Mouse (Mus musculus): Measurements from ENCODE around the gene Schip1. TPM values are rescaled to one million over a fixed set of nuclear protein-coding genes. Genes with fewer than 3 reads are reported as not detected.

Gene Schip1
- polyA plus RNA-seq, 2 experiments: 1.1 to 1.6 TPM

GRCm38 (mm10) chr3:68201214-68201613 lies 136.6 kb downstream of the Schip1 start:
- no peak overlapping the region for H3K4me3 ChIP-seq (ENCODE audit: insufficient read depth in 1 of 2, low read depth in 2 of 2, low read length in 2 of 2)
- no peaks in the 10 kb centered on the region for H3K9me3 ChIP-seq (ENCODE audit: control insufficient read depth, low read length)
- no peaks in the 10 kb centered on the region for H3K4me1 ChIP-seq (replicated peaks; ENCODE audit: control insufficient read depth in 2 of 2, insufficient read depth in 2 of 2, low read length in 1 of 2)
- no peaks in the 10 kb centered on the region for H3K36me3 ChIP-seq (replicated peaks; ENCODE audit: control insufficient read depth, insufficient read depth, low read depth)
- TF ChIP-seq CTCF (IDR thresholded peaks at IDR 0.05; ENCODE audit: low read depth) (no peak), EP300 (IDR thresholded peaks at IDR 0.05; ENCODE audit: low read depth) (no peak)
- DNase-seq (ENCODE audit: low read depth in 3 of 3, low spot score in 3 of 3): no peak
- 31% methylated on average over 1 of the region's 1 CpGs for WGBS (ENCODE audit: insufficient replicate concordance)
- no peaks in the 10 kb centered on the region for H3K27me3 ChIP-seq (ENCODE audit: control insufficient read depth, insufficient read depth, low read length)
- no peak for ATAC-seq (ENCODE audit: insufficient read depth)
- H3K27ac ChIP-seq: no peak overlapping the region
- H3K4me2 ChIP-seq (ENCODE audit: low read depth): no peak overlapping the region
- H3K9ac ChIP-seq (replicated peaks): no peak overlapping the region

DNA sequence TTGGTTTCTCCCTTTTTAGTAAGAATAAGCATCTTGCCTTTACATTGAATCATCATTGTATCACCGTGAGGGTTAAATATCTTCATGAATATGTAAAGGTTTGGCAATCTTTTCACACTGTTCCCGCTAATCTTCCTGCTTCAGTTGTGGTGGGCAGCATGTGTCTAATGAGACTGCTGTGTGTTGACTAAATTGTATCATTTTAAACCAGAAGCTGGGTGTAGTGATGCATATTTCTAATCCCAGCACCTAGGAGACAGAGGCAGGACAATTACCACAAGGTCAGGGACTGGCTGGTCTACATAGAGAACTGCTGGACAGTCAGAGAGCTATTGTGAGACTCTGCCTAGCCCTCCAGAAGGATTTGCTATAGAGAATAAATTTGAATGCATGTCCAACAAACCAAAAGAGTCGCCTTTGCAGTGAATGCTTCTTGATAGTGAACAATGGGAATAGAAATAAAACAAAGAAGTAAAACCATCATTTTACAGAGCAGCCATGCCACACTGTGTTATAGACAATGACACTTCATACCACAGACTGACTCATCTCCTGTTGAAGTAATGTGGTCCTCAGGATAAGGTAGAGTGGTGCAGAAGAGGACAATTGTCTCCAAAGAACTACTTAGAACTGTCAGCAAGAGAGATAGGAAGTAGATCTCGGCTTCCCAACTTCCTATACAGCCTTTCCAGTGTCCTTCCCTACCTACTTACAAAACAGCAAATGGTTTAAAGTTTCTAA lies 137.7 kb downstream of the Schip1 start:
- Histone ChIP-seq H3K9ac (replicated peaks) (no peak overlapping the region), H3K4me2 (ENCODE audit: low read depth) (no peak overlapping the region), H3K36me3 (replicated peaks; ENCODE audit: control insufficient read depth, insufficient read depth, low read depth) (no peaks in the 10 kb centered on the region), H3K4me1 (replicated peaks; ENCODE audit: control insufficient read depth in 2 of 2, insufficient read depth in 2 of 2, low read length in 1 of 2) (no peaks in the 10 kb centered on the region), H3K27me3 (ENCODE audit: control insufficient read depth, insufficient read depth, low read length) (no peaks in the 10 kb centered on the region), H3K27ac (no peak overlapping the region), H3K9me3 (ENCODE audit: control insufficient read depth, low read length) (no peaks in the 10 kb centered on the region), H3K4me3 (ENCODE audit: insufficient read depth in 1 of 2, low read depth in 2 of 2, low read length in 2 of 2) (no peak overlapping the region)
- no peak for DNase-seq (ENCODE audit: low read depth in 3 of 3, low spot score in 3 of 3)
- TF ChIP-seq EP300 (IDR thresholded peaks at IDR 0.05; ENCODE audit: low read depth) (no peak), CTCF (IDR thresholded peaks at IDR 0.05; ENCODE audit: low read depth) (no peak)
- 41% methylated on average over 4 of the region's 4 CpGs for WGBS (ENCODE audit: insufficient replicate concordance)
- ATAC-seq (ENCODE audit: insufficient read depth): no peak

DNA sequence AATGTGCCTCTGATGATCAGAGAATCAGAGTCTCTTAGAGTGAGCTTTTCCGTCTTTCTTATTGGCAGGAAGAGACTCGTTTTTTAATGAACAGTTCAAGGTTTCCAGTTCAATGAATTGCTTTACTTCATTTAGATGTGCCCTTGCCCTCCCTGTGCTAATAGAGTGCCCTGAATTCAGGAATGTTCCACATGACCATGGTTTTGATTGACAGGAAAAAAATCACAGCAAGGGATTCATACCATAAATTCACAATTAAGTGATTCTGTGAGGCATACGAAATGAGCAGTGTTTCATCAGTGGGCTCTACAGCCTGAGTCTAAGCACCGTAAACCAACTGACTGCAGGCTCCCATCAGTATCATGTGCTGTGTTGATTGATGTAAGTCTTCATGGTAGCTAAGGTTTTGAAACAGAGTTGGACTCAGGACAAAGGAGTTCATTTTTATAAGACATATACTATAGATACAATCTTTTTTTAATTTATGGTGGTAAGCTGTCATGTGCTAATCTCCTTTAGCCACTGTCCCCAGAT lies 139.4 kb downstream of the Schip1 start:
- no peak overlapping the region for H3K9ac ChIP-seq (replicated peaks)
- H3K27ac ChIP-seq: no peak overlapping the region
- H3K4me3 ChIP-seq (ENCODE audit: insufficient read depth in 1 of 2, low read depth in 2 of 2, low read length in 2 of 2): no peak overlapping the region
- H3K4me1 ChIP-seq (replicated peaks; ENCODE audit: control insufficient read depth in 2 of 2, insufficient read depth in 2 of 2, low read length in 1 of 2): no peaks in the 10 kb centered on the region
- H3K9me3 ChIP-seq (ENCODE audit: control insufficient read depth, low read length): no peaks in the 10 kb centered on the region
- ATAC-seq (ENCODE audit: insufficient read depth): no peak
- TF ChIP-seq EP300 (IDR thresholded peaks at IDR 0.05; ENCODE audit: low read depth): no peak
- no peak for TF ChIP-seq CTCF (IDR thresholded peaks at IDR 0.05; ENCODE audit: low read depth)
- no peaks in the 10 kb centered on the region for H3K27me3 ChIP-seq (ENCODE audit: control insufficient read depth, insufficient read depth, low read length)
- H3K4me2 ChIP-seq (ENCODE audit: low read depth): no peak overlapping the region
- no peak for DNase-seq (ENCODE audit: low read depth in 3 of 3, low spot score in 3 of 3)
- H3K36me3 ChIP-seq (replicated peaks; ENCODE audit: control insufficient read depth, insufficient read depth, low read depth): no peaks in the 10 kb centered on the region
- 50% methylated on average over 4 of the region's 4 CpGs for WGBS (ENCODE audit: insufficient replicate concordance)

DNA sequence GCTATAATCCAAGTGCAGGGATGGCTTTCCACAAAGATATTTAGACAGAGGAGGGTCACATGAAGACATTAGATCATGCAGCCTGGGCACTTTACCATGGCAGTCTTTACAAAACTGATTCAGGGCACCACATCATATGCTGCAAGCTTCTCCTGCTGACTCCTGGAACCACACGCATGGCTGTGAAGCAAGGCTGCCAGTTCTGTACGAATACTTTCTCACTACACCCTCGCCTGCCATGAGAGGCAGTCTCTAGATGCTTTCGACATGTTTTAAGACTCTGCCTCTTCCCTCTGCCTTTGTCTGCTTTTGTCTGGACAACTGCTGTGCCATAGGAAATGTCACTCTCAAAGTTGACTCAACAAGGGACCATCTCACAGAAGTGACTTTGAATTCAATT lies 145.8 kb downstream of the Schip1 start:
- no peak overlapping the region for H3K4me3 ChIP-seq (ENCODE audit: insufficient read depth in 1 of 2, low read depth in 2 of 2, low read length in 2 of 2)
- no peaks in the 10 kb centered on the region for H3K9me3 ChIP-seq (ENCODE audit: control insufficient read depth, low read length)
- H3K27ac ChIP-seq: no peak overlapping the region
- no peak for DNase-seq (ENCODE audit: low read depth in 3 of 3, low spot score in 3 of 3)
- no peak for ATAC-seq (ENCODE audit: insufficient read depth)
- no peaks in the 10 kb centered on the region for H3K4me1 ChIP-seq (replicated peaks; ENCODE audit: control insufficient read depth in 2 of 2, insufficient read depth in 2 of 2, low read length in 1 of 2)
- no peaks in the 10 kb centered on the region for H3K27me3 ChIP-seq (ENCODE audit: control insufficient read depth, insufficient read depth, low read length)
- H3K36me3 ChIP-seq (replicated peaks; ENCODE audit: control insufficient read depth, insufficient read depth, low read depth): no peaks in the 10 kb centered on the region
- WGBS (ENCODE audit: insufficient replicate concordance): 58% methylated on average over 4 of the region's 4 CpGs
- no peak for TF ChIP-seq CTCF (IDR thresholded peaks at IDR 0.05; ENCODE audit: low read depth)
- no peak for TF ChIP-seq EP300 (IDR thresholded peaks at IDR 0.05; ENCODE audit: low read depth)
- no peak overlapping the region for H3K9ac ChIP-seq (replicated peaks)
- no peak overlapping the region for H3K4me2 ChIP-seq (ENCODE audit: low read depth)

DNA sequence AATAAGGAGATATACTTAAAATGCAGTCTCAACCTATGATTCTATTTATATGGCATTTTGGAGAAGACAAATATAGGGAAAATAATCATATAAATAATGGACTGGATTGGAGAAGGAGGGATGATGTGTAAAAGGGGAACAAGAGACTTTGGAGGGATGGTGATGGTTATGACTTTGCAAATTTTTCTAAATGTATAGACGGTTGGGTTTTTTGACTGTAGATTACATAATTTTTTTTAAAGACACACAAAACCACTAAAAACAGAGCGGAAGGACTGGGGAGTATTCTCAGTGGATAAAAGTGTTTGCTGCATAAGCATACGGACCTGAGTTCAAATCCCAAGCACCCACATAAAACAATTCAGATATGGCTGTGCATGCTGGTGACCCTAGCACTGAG lies 156.8 kb downstream of the Schip1 start:
- Histone ChIP-seq H3K9ac (replicated peaks) (no peak overlapping the region), H3K4me2 (ENCODE audit: low read depth) (no peak overlapping the region), H3K4me1 (replicated peaks; ENCODE audit: control insufficient read depth in 2 of 2, insufficient read depth in 2 of 2, low read length in 1 of 2) (no peaks in the 10 kb centered on the region), H3K27ac (no peak overlapping the region), H3K27me3 (ENCODE audit: control insufficient read depth, insufficient read depth, low read length) (no peaks in the 10 kb centered on the region), H3K4me3 (ENCODE audit: insufficient read depth in 1 of 2, low read depth in 2 of 2, low read length in 2 of 2) (no peak overlapping the region), H3K9me3 (ENCODE audit: control insufficient read depth, low read length) (no peaks in the 10 kb centered on the region), H3K36me3 (replicated peaks; ENCODE audit: control insufficient read depth, insufficient read depth, low read depth) (no peaks in the 10 kb centered on the region)
- DNase-seq (ENCODE audit: low read depth in 3 of 3, low spot score in 3 of 3) (no peak), ATAC-seq (ENCODE audit: insufficient read depth) (no peak)
- WGBS (ENCODE audit: insufficient replicate concordance): 50% methylated on average over 3 of the region's 3 CpGs
- TF ChIP-seq CTCF (IDR thresholded peaks at IDR 0.05; ENCODE audit: low read depth) (no peak), EP300 (IDR thresholded peaks at IDR 0.05; ENCODE audit: low read depth) (no peak)
